Mouse (Mus musculus) MEL (cell line): Measurements from ENCODE around the gene Arhgef5.

Experiments
- CHD1 ChIP-seq: IDR thresholded peaks from 2 replicates; pipeline ENCODE4 v1.6.1; 2012; ENCODE audit warnings: low read depth, mild to moderate bottlenecking, inconsistent platforms, low read length, improper control_type of control experiment
- CHD2 ChIP-seq: IDR thresholded peaks from 2 replicates; pipeline ENCODE4 v1.6.1; 2011; ENCODE audit warnings: low read length, improper control_type of control experiment
- CTCF ChIP-seq, 3 experiments: IDR thresholded peaks in 2 of 3; conservative IDR thresholded peaks in 1 of 3; 2 replicates each; pipeline ENCODE4 v1.5.1; 2011 to 2012; ENCODE audit warnings: low read length in 3 of 3, low read depth in 2 of 3, mild to moderate bottlenecking in 2 of 3, improper control_type of control experiment in 1 of 3, inconsistent platforms in 1 of 3, mixed read lengths in 1 of 3, moderate library complexity in 1 of 3; ENCODE audit not compliant: control insufficient read depth in 1 of 3, insufficient read depth in 1 of 3, poor library complexity in 1 of 3, severe bottlenecking in 1 of 3
- E2F4 ChIP-seq: IDR thresholded peaks from 2 replicates; pipeline ENCODE4 v1.6.1; 2011; ENCODE audit warnings: low read depth, low read length, improper control_type of control experiment, borderline replicate concordance
- EP300 ChIP-seq, 2 experiments: IDR thresholded peaks; 2 replicates each; pipeline ENCODE4 v1.6.1; 2011; ENCODE audit warnings: improper control_type of control experiment in 2 of 2, low read length in 2 of 2, low read depth in 1 of 2, mild to moderate bottlenecking in 1 of 2
- MAX ChIP-seq: IDR thresholded peaks from 2 replicates; pipeline ENCODE4 v1.6.1; 2011; ENCODE audit warnings: low read length, improper control_type of control experiment
- MXI1 ChIP-seq: IDR thresholded peaks from 2 replicates; pipeline ENCODE4 v1.6.1; 2011; ENCODE audit warnings: mild to moderate bottlenecking, low read depth, low read length, improper control_type of control experiment
- NRF1 ChIP-seq: IDR thresholded peaks from 2 replicates; pipeline ENCODE4 v1.6.1; 2014; ENCODE audit warnings: low read depth, mild to moderate bottlenecking, inconsistent platforms, low read length, improper control_type of control experiment, moderate library complexity; ENCODE audit not compliant: poor library complexity, insufficient read depth, severe bottlenecking
- POLR2A ChIP-seq, 2 experiments: IDR thresholded peaks; 2 replicates each; pipeline ENCODE4 v1.6.1; 2011 to 2012; ENCODE audit warnings: low read length in 2 of 2, mild to moderate bottlenecking in 2 of 2, control low read depth in 1 of 2, improper control_type of control experiment in 1 of 2, low read depth in 1 of 2, moderate library complexity in 1 of 2; ENCODE audit not compliant: control insufficient read depth in 1 of 2, insufficient read depth in 1 of 2, poor library complexity in 1 of 2
- POLR2AphosphoS2 ChIP-seq: IDR thresholded peaks from 2 replicates; pipeline ENCODE4 v1.6.1; 2011; ENCODE audit warnings: low read length, improper control_type of control experiment
- SIN3A ChIP-seq: IDR thresholded peaks from 2 replicates; pipeline ENCODE4 v1.6.1; 2012; ENCODE audit warnings: low read length, improper control_type of control experiment, inconsistent platforms
- TAL1 ChIP-seq: IDR thresholded peaks from 2 replicates; pipeline ENCODE4 v1.6.1; 2012; ENCODE audit warnings: mild to moderate bottlenecking, inconsistent platforms, low read length, moderate library complexity, mixed read lengths
- USF1 ChIP-seq: IDR thresholded peaks from 2 replicates; pipeline ENCODE4 v1.6.1; 2014; ENCODE audit warnings: low read depth, mild to moderate bottlenecking, inconsistent platforms, low read length, improper control_type of control experiment, moderate library complexity
- USF2 ChIP-seq, 2 experiments: IDR thresholded peaks; 2 replicates each; pipeline ENCODE4 v1.6.1; 2011 to 2012; ENCODE audit warnings: improper control_type of control experiment in 2 of 2, low read length in 2 of 2, borderline replicate concordance in 1 of 2, inconsistent platforms in 1 of 2, low read depth in 1 of 2, mild to moderate bottlenecking in 1 of 2; ENCODE audit not compliant: insufficient read depth in 1 of 2

- no peak for TF ChIP-seq POLR2A (IDR thresholded peaks at IDR 0.05; ENCODE audit: control insufficient read depth in 1 of 2, insufficient read depth in 1 of 2, low read depth in 1 of 2, low read length in 2 of 2, poor library complexity in 1 of 2)
- no peak for TF ChIP-seq POLR2AphosphoS2
- no peak for TF ChIP-seq CTCF (IDR thresholded peaks at IDR 0.05 in 2 of 3, conservative IDR thresholded peaks at IDR 0.05 in 1 of 3; ENCODE audit: control insufficient read depth in 1 of 3, insufficient read depth in 1 of 3, low read depth in 2 of 3, low read length in 3 of 3, poor library complexity in 1 of 3, severe bottlenecking in 1 of 3)
- no peak for TF ChIP-seq USF1
- TF ChIP-seq CHD2: no peak
- no peak for TF ChIP-seq TAL1
- no peak for TF ChIP-seq SIN3A
- no peak for TF ChIP-seq NRF1
- no peak for TF ChIP-seq CHD1
- no peak for TF ChIP-seq USF2 (IDR thresholded peaks at IDR 0.05; ENCODE audit: borderline replicate concordance in 1 of 2, insufficient read depth in 1 of 2, low read depth in 1 of 2, low read length in 2 of 2)
- TF ChIP-seq E2F4: no peak
- TF ChIP-seq EP300 (IDR thresholded peaks at IDR 0.05; ENCODE audit: low read depth in 1 of 2, low read length in 2 of 2): no peak
- TF ChIP-seq MAX: no peak
- no peak for TF ChIP-seq MXI1
Measured at GRCm38 (mm10) chr6:43309454-43309853, 44.1 kb downstream of the Arhgef5 start, which contains the start of gene Nobox.
